Mouse (Mus musculus): ENCODE data around the gene Gm3476. TPM values are rescaled to one million over a fixed set of nuclear protein-coding genes. Genes with fewer than 3 reads are reported as not detected.
"Not testable (repeated sequence)": the region's sequence is repeated elsewhere in the genome, so short reads cannot be mapped to it uniquely, and the experiment has no call there.

The Gm3476 gene
- polyA plus RNA-seq (2015; fragmentation: Nextera tagmentation; extraction: Ambion mirVana): not detected in 2 replicates

- H3K4me1 ChIP-seq; ATAC-seq (replicated peaks; ENCODE audit: low FRiP score); H3K9ac ChIP-seq; H3K27me3 ChIP-seq; H3K4me3 ChIP-seq (replicated peaks); H3K27ac ChIP-seq; H3K9me3 ChIP-seq (replicated peaks); H3K36me3 ChIP-seq; H3K4me2 ChIP-seq: not testable (repeated sequence)
- no CpG with 5 or more reads among the region's 1 CpGs for WGBS
Observed at GRCm38 (mm10) chr14:6125707-6126106, at the start of gene Gm3476. TSS of gene Gm3476 (minus strand) at chr14:6125807.

GRCm38 (mm10) chr14:6163538-6163937 lies 37.9 kb upstream of the Gm3476 start:
- not testable (repeated sequence) for H3K27me3 ChIP-seq; ATAC-seq (replicated peaks; ENCODE audit: low FRiP score); H3K9ac ChIP-seq; H3K9me3 ChIP-seq (replicated peaks); H3K4me3 ChIP-seq (replicated peaks); H3K4me2 ChIP-seq; H3K4me1 ChIP-seq; H3K36me3 ChIP-seq; H3K27ac ChIP-seq
- WGBS: 90% methylated on average over 4 of the region's 9 CpGs

- H3K9me3 ChIP-seq (replicated peaks); H3K9ac ChIP-seq; H3K4me1 ChIP-seq; H3K36me3 ChIP-seq; H3K27ac ChIP-seq; H3K4me3 ChIP-seq (replicated peaks); ATAC-seq (replicated peaks; ENCODE audit: low FRiP score); H3K4me2 ChIP-seq; H3K27me3 ChIP-seq: not testable (repeated sequence)
- WGBS: 100% methylated on average over 1 of the region's 1 CpGs
Observed at GRCm38 (mm10) chr14:6161085-6161484, 35.5 kb upstream of the Gm3476 start.

- not testable (repeated sequence) for H3K4me1 ChIP-seq; H3K9ac ChIP-seq; H3K27me3 ChIP-seq; H3K36me3 ChIP-seq; H3K27ac ChIP-seq; H3K9me3 ChIP-seq (replicated peaks)
- under 1% methylated on average over 38 of the region's 51 CpGs for WGBS
- peak; percentile 92 for ATAC-seq (replicated peaks; ENCODE audit: low FRiP score)
- Histone ChIP-seq H3K4me3 (replicated peaks) (peak within 1 kb of the TSS; percentile 40), H3K4me2 (peak within 1 kb of the TSS; percentile 58)
Observed at GRCm38 (mm10) chr14:6108272-6108925, 17.2 kb downstream of the Gm3476 start, which contains the start of gene Gm3468. TSS of gene Gm3468 (minus strand) at chr14:6108665.

GRCm38 (mm10) chr14:6107500-6107899 lies 18.1 kb downstream of the Gm3476 start:
- 11% methylated on average over 9 of the region's 9 CpGs for WGBS
- H3K27ac ChIP-seq; H3K27me3 ChIP-seq; H3K9ac ChIP-seq; H3K4me1 ChIP-seq; H3K9me3 ChIP-seq (replicated peaks); H3K36me3 ChIP-seq; ATAC-seq (replicated peaks; ENCODE audit: low FRiP score): not testable (repeated sequence)
- H3K4me3 ChIP-seq (replicated peaks): peak overlapping the region; percentile 40
- peak overlapping the region; percentile 58 for H3K4me2 ChIP-seq

GRCm38 (mm10) chr14:6093842-6094241 lies 31.8 kb downstream of the Gm3476 start, which contains the start of gene Gm8206:
TSS of gene Gm8206 (minus strand) at chr14:6093942.
- ATAC-seq (replicated peaks; ENCODE audit: low FRiP score); H3K36me3 ChIP-seq; H3K4me1 ChIP-seq; H3K27ac ChIP-seq; H3K4me2 ChIP-seq; H3K27me3 ChIP-seq; H3K4me3 ChIP-seq (replicated peaks); H3K9me3 ChIP-seq (replicated peaks); H3K9ac ChIP-seq: not testable (repeated sequence)
- 86% methylated on average over 2 of the region's 3 CpGs for WGBS

- 85% methylated on average over 4 of the region's 4 CpGs for WGBS
- H3K4me1 ChIP-seq; H3K9ac ChIP-seq; H3K27me3 ChIP-seq; H3K9me3 ChIP-seq (replicated peaks); H3K4me3 ChIP-seq (replicated peaks); H3K4me2 ChIP-seq; H3K36me3 ChIP-seq; H3K27ac ChIP-seq; ATAC-seq (replicated peaks; ENCODE audit: low FRiP score): not testable (repeated sequence)
Observed at GRCm38 (mm10) chr14:6058167-6058566, 67.4 kb downstream of the Gm3476 start, which contains the start of gene Gm6337. TSS of gene Gm6337 (minus strand) at chr14:6058267.

Other genes with a start within 250 kb of the Gm3476 start
- gene Gm8237, start 245.4 kb downstream of the Gm3476 start, polyA plus RNA-seq (2015; fragmentation: Nextera tagmentation; extraction: Ambion mirVana): 0.29 TPM in 1 of 2 replicates, not detected in the other
- gene Gm3248, start 164.1 kb downstream of the Gm3476 start, polyA plus RNA-seq (2015; fragmentation: Nextera tagmentation; extraction: Ambion mirVana): 0.32 and 0.39 TPM in 2 replicates
- not detected in 2 replicates for gene Gm3453, start 146.7 kb downstream of the Gm3476 start, polyA plus RNA-seq (2015; fragmentation: Nextera tagmentation; extraction: Ambion mirVana)
- gene Gm6337, start 67.5 kb downstream of the Gm3476 start, polyA plus RNA-seq (2015; fragmentation: Nextera tagmentation; extraction: Ambion mirVana): not detected in 2 replicates
- gene Gm8206, start 31.9 kb downstream of the Gm3476 start, polyA plus RNA-seq (2015; fragmentation: Nextera tagmentation; extraction: Ambion mirVana): 0.30 and 1.1 TPM in 2 replicates
- 1.0 and 1.6 TPM in 2 replicates for gene Gm3468, start 17.1 kb downstream of the Gm3476 start, polyA plus RNA-seq (2015; fragmentation: Nextera tagmentation; extraction: Ambion mirVana)
- not detected in 2 replicates for gene Gm21560, start 93.5 kb upstream of the Gm3476 start, polyA plus RNA-seq (2015; fragmentation: Nextera tagmentation; extraction: Ambion mirVana)
- gene Gm3411, start 161.4 kb upstream of the Gm3476 start, polyA plus RNA-seq (2015; fragmentation: Nextera tagmentation; extraction: Ambion mirVana): 0.68 and 0.91 TPM in 2 replicates
- not detected in 2 replicates for gene Gm21103, start 179.0 kb upstream of the Gm3476 start, polyA plus RNA-seq (2015; fragmentation: Nextera tagmentation; extraction: Ambion mirVana)
- not detected in 2 replicates for gene Gm3618, start 217.9 kb upstream of the Gm3476 start, polyA plus RNA-seq (2015; fragmentation: Nextera tagmentation; extraction: Ambion mirVana)

All from kidney, embryonic 15.5 days (tissue).